Mouse (Mus musculus) CH12.LX (cell line): ENCODE data around the gene Rgl2. TPM values are rescaled to one million over a fixed set of nuclear protein-coding genes. Genes with fewer than 3 reads are reported as not detected.
A peak's percentile ranks its signal among the peaks of the same experiment; 100 is the strongest.

Experiments used
- DNase-seq: peaks from one replicate; pipeline ENCODE4 v3.0.0-alpha.2; 2013; ENCODE audit errors: extremely low read depth
- H3K27ac ChIP-seq: 2 replicates; pipeline ENCODE4 v1.5.1; 2012; ENCODE audit warnings: low read depth, mild to moderate bottlenecking, control low read depth, moderate library complexity; ENCODE audit not compliant: insufficient read depth
- H3K27me3 ChIP-seq: replicated peaks from 2 replicates; pipeline ENCODE3; 2012; ENCODE audit warnings: inconsistent platforms
- H3K36me3 ChIP-seq, 2 experiments: replicated peaks in 1 of 2; 2 replicates each; pipeline versions ENCODE3 to v1.6.1; 2012; ENCODE audit warnings: inconsistent platforms in 1 of 2, low read length in 1 of 2, mild to moderate bottlenecking in 1 of 2, mixed read lengths in 1 of 2, moderate library complexity in 1 of 2; ENCODE audit not compliant: control insufficient read depth in 1 of 2, insufficient read depth in 1 of 2
- H3K4me1 ChIP-seq, 2 experiments: 2 replicates each; pipeline ENCODE4 v1.6.1; 2012; ENCODE audit warnings: inconsistent platforms in 1 of 2, moderate library complexity in 1 of 2; ENCODE audit not compliant: insufficient read depth in 2 of 2, control insufficient read depth in 1 of 2
- H3K4me2 ChIP-seq: 2 replicates; pipeline ENCODE4 v1.6.1; 2012; ENCODE audit warnings: low read depth, mild to moderate bottlenecking, control low read depth; ENCODE audit not compliant: poor library complexity, insufficient read depth, severe bottlenecking
- H3K4me3 ChIP-seq, 3 experiments: fragments of 150-350 bp in 1 of 3; sonication (generic) in 1 of 3; replicated peaks in 1 of 3; 2 replicates each; pipeline versions ENCODE3 to v1.5.1; 2011 to 2012; ENCODE audit warnings: low read depth in 2 of 3, low read length in 2 of 3, mild to moderate bottlenecking in 2 of 3, moderate library complexity in 2 of 3, control low read depth in 1 of 3, improper control_type of control experiment in 1 of 3, inconsistent platforms in 1 of 3, mixed read lengths in 1 of 3; ENCODE audit not compliant: poor library complexity in 1 of 3
- H3K79me2 ChIP-seq: replicated peaks from 2 replicates; pipeline ENCODE4 v1.6.1; 2012; ENCODE audit warnings: mild to moderate bottlenecking, moderate library complexity; ENCODE audit not compliant: control insufficient read depth, poor library complexity, insufficient read depth, severe bottlenecking; ENCODE audit errors: extremely low read depth
- H3K9ac ChIP-seq: 2 replicates; pipeline ENCODE4 v1.6.1; 2012; ENCODE audit warnings: low read depth, mild to moderate bottlenecking, control low read depth, moderate library complexity; ENCODE audit not compliant: insufficient read depth
- H3K9me3 ChIP-seq: replicated peaks from 2 replicates; pipeline ENCODE3; 2012; ENCODE audit warnings: low read length, inconsistent platforms, mixed read lengths
- CHD1 ChIP-seq: IDR thresholded peaks from 2 replicates; pipeline ENCODE4 v1.6.1; 2012; ENCODE audit warnings: low read depth, low read length, improper control_type of control experiment, inconsistent platforms
- CTCF ChIP-seq, 2 experiments: IDR thresholded peaks in 1 of 2; conservative IDR thresholded peaks in 1 of 2; 2 replicates each; pipeline ENCODE4 v1.5.1; 2011 to 2012; ENCODE audit warnings: low read depth in 2 of 2, low read length in 2 of 2, improper control_type of control experiment in 1 of 2, inconsistent platforms in 1 of 2, mild to moderate bottlenecking in 1 of 2, moderate library complexity in 1 of 2
- E2F4 ChIP-seq: IDR thresholded peaks from 2 replicates; pipeline ENCODE4 v1.6.1; 2011; ENCODE audit warnings: low read depth, low read length, improper control_type of control experiment; ENCODE audit not compliant: insufficient replicate concordance
- ELF1 ChIP-seq: IDR thresholded peaks from 2 replicates; pipeline ENCODE4 v1.6.1; 2014; ENCODE audit warnings: low read depth, mild to moderate bottlenecking, inconsistent platforms, low read length, improper control_type of control experiment
- EP300 ChIP-seq: IDR thresholded peaks from 2 replicates; pipeline ENCODE4 v1.6.1; 2011; ENCODE audit warnings: low read length, improper control_type of control experiment
- ETS1 ChIP-seq: conservative IDR thresholded peaks from 2 replicates; pipeline ENCODE4 v1.6.1; 2012; ENCODE audit warnings: low read depth, mild to moderate bottlenecking, inconsistent platforms, low read length, improper control_type of control experiment, moderate library complexity
- GABPA ChIP-seq: IDR thresholded peaks from 2 replicates; pipeline ENCODE4 v1.6.1; 2012; ENCODE audit warnings: low read depth, low read length, improper control_type of control experiment, inconsistent platforms; ENCODE audit not compliant: insufficient replicate concordance
- IRF4 ChIP-seq: IDR thresholded peaks from 2 replicates; pipeline ENCODE4 v1.6.1; 2014; ENCODE audit warnings: low read depth, mild to moderate bottlenecking, inconsistent platforms, low read length, improper control_type of control experiment
- JUN ChIP-seq: IDR thresholded peaks from 2 replicates; pipeline ENCODE4 v1.6.1; 2011; ENCODE audit warnings: low read depth, mild to moderate bottlenecking, low read length, improper control_type of control experiment, moderate library complexity; ENCODE audit not compliant: insufficient read depth
- JUND ChIP-seq: conservative IDR thresholded peaks from 2 replicates; pipeline ENCODE4 v1.6.1; 2011; ENCODE audit warnings: low read depth, low read length, improper control_type of control experiment
- MAFK ChIP-seq: IDR thresholded peaks from 2 replicates; pipeline ENCODE4 v1.6.1; 2011; ENCODE audit warnings: low read length, improper control_type of control experiment; ENCODE audit not compliant: insufficient replicate concordance
- MXI1 ChIP-seq: IDR thresholded peaks from 2 replicates; pipeline ENCODE4 v1.6.1; 2011; ENCODE audit warnings: mild to moderate bottlenecking, low read depth, low read length, improper control_type of control experiment
- NRF1 ChIP-seq: IDR thresholded peaks from 2 replicates; pipeline ENCODE4 v1.6.1; 2014; ENCODE audit warnings: low read depth, mild to moderate bottlenecking, inconsistent platforms, low read length, improper control_type of control experiment, moderate library complexity
- PAX5 ChIP-seq: IDR thresholded peaks from 2 replicates; pipeline ENCODE4 v1.6.1; 2012; ENCODE audit warnings: low read length, inconsistent platforms, mixed read lengths
- POLR2A ChIP-seq: IDR thresholded peaks from 2 replicates; pipeline ENCODE4 v1.6.1; 2011; ENCODE audit warnings: low read depth, mild to moderate bottlenecking, improper control_type of control experiment, low read length
- RAD21 ChIP-seq: IDR thresholded peaks from 2 replicates; pipeline ENCODE4 v1.6.1; 2011; ENCODE audit warnings: low read depth, mild to moderate bottlenecking, low read length, improper control_type of control experiment, moderate library complexity
- SIN3A ChIP-seq: IDR thresholded peaks from 2 replicates; pipeline ENCODE4 v1.6.1; 2012; ENCODE audit warnings: low read length, improper control_type of control experiment, inconsistent platforms
- TBP ChIP-seq: conservative IDR thresholded peaks from 2 replicates; pipeline ENCODE4 v1.6.1; 2011; ENCODE audit warnings: low read depth, low read length, improper control_type of control experiment
- USF2 ChIP-seq: conservative IDR thresholded peaks from 2 replicates; pipeline ENCODE4 v1.6.1; 2011; ENCODE audit warnings: low read depth, low read length, improper control_type of control experiment
- ZNF384 ChIP-seq: IDR thresholded peaks from 2 replicates; pipeline ENCODE4 v1.6.1; 2012; ENCODE audit warnings: low read depth, low read length, improper control_type of control experiment, inconsistent platforms
- dilution Hi-C: fragments of 300-500 bp; cut with MboI; formaldehyde crosslinking; loops from 2 replicates; pipeline ENCODE4 v1.14.3; 2020; ENCODE audit warnings: low sequenced_read_pairs; ENCODE audit not compliant: extremely low pct_unique_long_range_greater_than_20kb, extremely low pct_ligation_motif_present
- in situ Hi-C: fragments of 300-500 bp; cut with MboI; formaldehyde crosslinking; loops from 3 replicates; pipeline ENCODE4 v1.14.3; 2019; ENCODE audit warnings: low sequenced_read_pairs, low pct_ligation_motif_present, low pct_unique_long_range_greater_than_20kb, mixed read lengths
- polyA plus RNA-seq: library from polyadenylated mRNA; unstranded; fragments of >175 nt; gene quantifications from 2 replicates; pipeline ENCODE4 v1.2.1, GENCODE M21; 2012; ENCODE audit warnings: low read depth; ENCODE audit not compliant: insufficient read length
- total RNA-seq, 2 experiments: library from RNA; depleted of rRNA; stranded (reverse); fragments of 300-350 nt in 1 of 2; fragments of >200 nt in 1 of 2; gene quantifications; 2 replicates each; pipeline ENCODE4 v1.2.3; 2012 to 2014

Gene Rgl2
- total and polyA plus RNA-seq, 3 experiments, result 20.1 to 29.1 (median 25.6) TPM

- TF ChIP-seq CTCF (conservative IDR thresholded peaks at IDR 0.05 in 1 of 2, IDR thresholded peaks at IDR 0.05 in 1 of 2; ENCODE audit: low read depth in 2 of 2, low read length in 2 of 2), result no peak
- no peak for TF ChIP-seq JUND
- TF ChIP-seq IRF4, result no peak
- TF ChIP-seq ETS1, result no peak
- TF ChIP-seq ELF1, result no peak
- TF ChIP-seq CHD1, result no peak
- no peak for TF ChIP-seq E2F4
- TF ChIP-seq ZNF384, result no peak
- no peak for TF ChIP-seq USF2
- TF ChIP-seq MAFK, result no peak
- no peak for TF ChIP-seq NRF1
- no peak for TF ChIP-seq POLR2A
- TF ChIP-seq JUN, result no peak
- no peak for TF ChIP-seq GABPA
- TF ChIP-seq PAX5, result no peak
- no peak for TF ChIP-seq TBP
- no peak for TF ChIP-seq RAD21
- TF ChIP-seq EP300, result no peak
- Histone ChIP-seq H3K27ac (no peak overlapping the region), H3K27me3 (no peaks in the 10 kb centered on the region), H3K4me3 (peak overlapping the region in 2 of 3 experiments; percentile 45 to 75), H3K4me1 (peaks cover 4 to 22% of the 10 kb centered on the region in 2 experiments), H3K9ac (no peak overlapping the region), H3K4me2 (peak overlapping the region; percentile 53), H3K36me3 (peaks cover 51 to 72% of the 10 kb centered on the region in 2 experiments), H3K79me2 (0 out of 2 replicates have a peak, but pooled peaks cover 2% of the 10 kb centered on the region), H3K9me3 (peaks cover 3% of the 10 kb centered on the region)
- no peak for DNase-seq
- in situ Hi-C loops (no loop called here), dilution Hi-C loops (no loop called here)
Measured at GRCm38 (mm10) chr17:33928251-33928947, 944 bp upstream of the Rgl2 start.

DNA sequence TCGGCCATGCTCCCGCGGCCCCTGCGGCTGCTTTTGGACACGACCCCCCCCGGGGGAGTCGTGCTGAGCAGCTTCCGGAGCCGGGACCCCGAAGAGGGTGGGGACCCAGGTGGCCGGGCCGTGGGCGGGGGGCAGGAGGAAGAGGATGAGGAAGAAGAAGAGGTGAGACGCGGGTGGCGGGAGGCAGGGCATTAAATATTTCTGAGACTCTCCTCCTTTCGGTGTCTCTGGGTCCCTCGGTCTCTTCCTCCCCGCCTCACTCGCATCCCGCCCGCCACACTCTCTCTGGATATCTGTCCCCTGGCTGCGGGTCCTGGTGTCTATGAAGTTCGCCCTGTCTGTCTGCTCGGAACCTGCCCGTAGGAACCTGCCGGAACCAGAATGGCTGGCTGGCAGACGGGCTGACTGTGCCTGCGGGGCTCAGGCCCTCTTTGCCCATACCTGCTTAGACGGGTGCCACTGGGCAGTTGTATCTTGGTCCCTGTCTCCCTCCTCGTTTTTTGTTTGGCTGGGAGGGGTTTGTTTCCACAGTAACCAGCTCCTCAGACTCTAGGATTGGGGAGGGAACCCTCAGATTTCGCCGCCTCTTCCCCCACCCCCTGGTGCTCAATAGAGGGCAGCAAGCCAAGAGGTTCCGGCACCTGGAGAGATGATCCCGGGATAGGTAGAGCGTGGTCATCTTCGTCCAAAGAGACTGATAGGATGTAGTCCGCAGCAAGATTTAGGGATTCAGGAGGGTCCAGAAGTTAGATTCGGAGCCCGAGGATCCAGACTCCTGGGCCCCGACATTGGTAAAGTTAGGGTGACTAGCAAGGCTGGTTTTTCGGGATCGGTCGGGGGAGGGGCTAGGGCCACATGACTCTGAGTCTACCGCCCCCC is 1.2 kb downstream of the Rgl2 start:
- DNase-seq, result peak; percentile 82

More for the DNA sequence above, 1.2 kb downstream of the Rgl2 start:
- H3K9me3 ChIP-seq, result no peaks in the 10 kb centered on the region
- H3K4me1 ChIP-seq, result peaks cover 4 to 24% of the 10 kb centered on the region in 2 experiments
- peak overlapping the region; percentile 65 to 77 (median 75) for H3K4me3 ChIP-seq
- 0 out of 2 replicates have a peak, but pooled peaks cover 2% of the 10 kb centered on the region for H3K79me2 ChIP-seq
- peaks cover 42 to 73% of the 10 kb centered on the region in 2 experiments for H3K36me3 ChIP-seq
- TF ChIP-seq MXI1 (peak; percentile 50; the same call in 1 of the 2 replicates), SIN3A (peak; percentile 85; the same call in 1 of the 2 replicates), JUN (no peak), POLR2A (0 out of 2 replicates have a peak, but pooled peaks have one; percentile 18)
- H3K9ac ChIP-seq, result peak overlapping the region; percentile 85
- peak overlapping the region; percentile 74; the same call in 1 of the 2 replicates for H3K27ac ChIP-seq
- H3K27me3 ChIP-seq, result no peaks in the 10 kb centered on the region
- dilution Hi-C loops, result no loop called here
- in situ Hi-C loops, result no loop called here
- peak overlapping the region; percentile 79 for H3K4me2 ChIP-seq
